Mouse (Mus musculus) cerebellum, adult 11-12 months (tissue): Measurements from ENCODE around the gene Thsd7b.
A peak's percentile ranks its signal among the peaks of the same experiment; 100 is the strongest.
"Not testable (repeated sequence)": the region's sequence is repeated elsewhere in the genome, so short reads cannot be mapped to it uniquely, and the experiment has no call there.

Experiments
- DNase-seq: peaks from one replicate; pipeline ENCODE4 v3.0.0; 2022

Thsd7b gene

GRCm38 (mm10) chr1:129651448-129651847, 378.3 kb downstream of the Thsd7b start:
- not testable (repeated sequence) for DNase-seq

- DNase-seq, result no peak
These were observed 384.9 kb downstream of the Thsd7b start for GRCm38 (mm10) chr1:129658045-129658444.

DNA sequence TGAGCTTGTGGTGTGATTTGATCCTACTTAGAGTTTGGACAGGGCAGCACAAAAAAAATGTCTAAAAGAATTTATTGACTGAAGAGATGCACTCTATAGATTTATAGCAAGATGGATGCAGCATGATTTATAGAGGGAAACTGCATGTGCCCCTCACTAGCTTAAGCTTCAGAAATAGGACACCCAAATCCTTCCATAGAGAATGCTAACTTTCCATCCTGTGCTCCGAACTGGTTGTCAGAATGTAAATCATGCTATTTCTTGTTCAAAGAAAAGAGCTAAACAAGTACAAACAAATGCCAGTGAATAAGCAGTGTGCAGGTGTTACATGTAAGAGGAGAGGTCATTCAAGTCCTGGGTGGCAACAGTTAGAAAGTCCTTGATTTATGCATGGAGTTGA, 402.8 kb downstream of the Thsd7b start:
- no peak for DNase-seq

GRCm38 (mm10) chr1:129678851-129679250, 405.7 kb downstream of the Thsd7b start:
- DNase-seq, result no peak

DNA sequence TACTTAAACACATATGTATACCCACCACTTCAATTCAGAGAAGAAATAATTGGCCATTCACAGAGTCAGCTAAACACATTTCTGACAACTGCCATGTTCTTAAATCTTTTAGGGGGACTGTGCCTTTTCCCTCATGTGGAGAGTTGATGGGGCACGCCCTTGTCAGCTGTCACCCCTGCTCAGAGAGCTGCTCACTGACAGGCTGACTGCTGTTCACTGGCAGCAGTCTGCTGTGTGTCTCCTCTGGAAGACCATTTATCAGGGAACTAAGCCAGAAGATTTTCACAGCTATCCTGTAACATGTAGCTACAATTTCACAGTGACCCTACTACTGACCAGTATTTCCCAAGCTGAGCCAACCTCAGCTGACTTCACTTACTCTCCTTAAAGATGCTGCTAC, 432.6 kb downstream of the Thsd7b start:
- DNase-seq, result no peak

- no peak for DNase-seq
These were observed 439.6 kb downstream of the Thsd7b start for GRCm38 (mm10) chr1:129712706-129713105.

- DNase-seq, result no peak
These were observed 440.5 kb downstream of the Thsd7b start for GRCm38 (mm10) chr1:129713571-129713970.

DNA sequence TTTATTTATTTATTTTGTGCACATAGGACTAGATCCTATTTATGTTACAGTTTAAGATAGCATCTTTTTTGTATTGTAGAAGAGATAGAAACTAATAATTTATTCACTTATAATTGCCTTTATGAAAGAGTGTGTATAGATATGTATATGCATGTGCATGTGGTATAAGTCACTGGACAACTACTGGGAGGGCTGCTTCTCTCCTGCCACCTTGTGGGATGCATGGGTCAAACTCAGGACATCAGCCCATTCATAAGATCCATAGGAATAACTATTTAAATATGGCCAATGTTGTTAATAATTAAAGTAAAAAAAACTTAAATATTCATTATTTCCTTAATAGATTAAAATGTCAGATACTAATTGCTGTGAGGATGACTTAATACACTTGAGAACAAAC, 446.5 kb downstream of the Thsd7b start:
- DNase-seq, result no peak

GRCm38 (mm10) chr1:129731991-129732390, 458.9 kb downstream of the Thsd7b start:
- no peak for DNase-seq

DNA sequence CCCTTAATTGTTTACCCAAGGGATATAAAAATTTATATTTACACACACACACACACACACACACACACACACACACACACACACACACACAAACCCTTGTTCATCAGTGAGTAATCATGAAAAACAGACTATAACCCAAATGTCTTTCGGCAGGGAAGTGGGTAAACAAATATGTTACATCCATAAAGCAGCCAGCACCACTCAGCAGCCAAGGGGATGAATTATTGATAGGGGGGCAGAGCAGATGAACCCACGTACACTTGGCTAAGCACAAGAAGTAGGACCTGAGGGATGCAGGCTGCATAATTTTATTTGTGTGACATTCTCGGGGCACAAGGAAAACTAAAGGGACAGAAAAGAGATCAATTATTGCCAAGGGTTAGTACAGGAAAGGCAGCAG, 474.5 kb downstream of the Thsd7b start:
- DNase-seq, result no peak

DNA sequence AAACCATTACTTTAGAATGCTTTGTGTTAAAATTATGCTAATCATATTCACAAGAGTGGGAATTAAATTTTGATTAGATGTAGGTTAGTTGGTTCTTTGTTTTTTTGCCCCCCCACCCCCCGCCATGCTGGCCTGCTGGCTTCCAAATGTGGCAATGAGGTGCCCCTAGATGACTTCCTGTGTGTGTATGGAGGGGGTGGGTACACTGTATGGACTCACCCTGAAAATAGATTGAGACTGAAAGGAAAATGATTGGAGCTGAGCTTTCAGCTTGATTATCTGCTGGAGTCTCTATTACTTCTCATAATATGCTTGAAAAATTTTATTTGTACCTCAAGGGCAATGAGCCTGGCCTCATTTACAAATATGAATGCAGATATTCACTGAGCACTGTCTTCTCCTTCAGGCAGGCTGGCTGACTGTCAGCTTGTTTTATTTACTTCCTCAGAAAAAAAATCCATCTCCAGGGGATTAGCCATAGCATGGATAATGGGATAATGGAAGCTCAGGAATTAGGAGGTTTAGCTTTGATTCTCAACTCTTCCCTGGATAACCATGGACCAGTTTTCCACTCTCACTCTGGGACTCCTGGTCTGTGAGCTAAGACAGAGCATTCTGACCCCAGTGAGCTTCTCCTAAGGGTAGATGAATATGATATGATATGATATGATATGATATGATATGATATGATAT, 483.6 kb downstream of the Thsd7b start:
- DNase-seq, result no peak

GRCm38 (mm10) chr1:129759003-129759402, 485.9 kb downstream of the Thsd7b start:
- DNase-seq, result no peak

DNA sequence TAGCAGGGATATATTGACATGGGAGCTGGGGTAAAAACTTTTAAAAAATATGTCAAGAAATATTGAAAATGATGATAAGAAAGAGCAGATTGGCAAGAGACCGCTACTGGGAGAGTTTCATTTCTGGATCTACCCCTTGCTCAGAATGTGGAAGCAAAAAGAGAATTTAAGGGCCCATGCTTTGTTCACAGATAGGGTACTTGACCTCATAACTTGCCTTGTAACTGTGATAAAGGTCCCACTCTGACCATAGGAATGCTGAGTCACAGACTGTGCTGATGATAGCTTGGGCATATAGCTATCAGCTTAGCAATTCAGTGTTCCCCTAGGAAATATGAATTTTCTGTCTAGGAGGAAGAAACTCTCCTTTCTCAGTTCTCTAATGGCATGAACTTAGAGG, 488.1 kb downstream of the Thsd7b start:
- DNase-seq, result no peak

GRCm38 (mm10) chr1:129764748-129765147, 491.6 kb downstream of the Thsd7b start:
- no peak for DNase-seq

DNA sequence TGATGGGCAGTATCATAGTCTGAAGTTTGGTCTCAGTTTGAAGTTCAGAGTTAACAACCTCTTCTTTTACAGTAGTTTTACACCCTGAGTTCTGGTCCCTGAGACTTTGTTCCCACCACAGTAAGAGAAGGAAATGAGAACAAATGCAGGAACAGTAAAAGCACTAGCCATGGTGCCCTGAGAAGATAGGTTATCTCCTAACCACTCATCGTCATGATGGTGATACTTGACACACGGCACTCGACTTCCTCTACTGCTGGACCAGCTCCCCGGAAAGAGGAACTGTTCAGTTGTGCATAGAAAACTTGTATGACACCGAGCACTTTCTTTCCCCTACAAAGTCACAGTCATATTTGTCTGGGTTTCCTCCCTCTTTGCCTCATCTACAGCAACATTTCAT, 504.0 kb downstream of the Thsd7b start:
- DNase-seq, result no peak

DNA sequence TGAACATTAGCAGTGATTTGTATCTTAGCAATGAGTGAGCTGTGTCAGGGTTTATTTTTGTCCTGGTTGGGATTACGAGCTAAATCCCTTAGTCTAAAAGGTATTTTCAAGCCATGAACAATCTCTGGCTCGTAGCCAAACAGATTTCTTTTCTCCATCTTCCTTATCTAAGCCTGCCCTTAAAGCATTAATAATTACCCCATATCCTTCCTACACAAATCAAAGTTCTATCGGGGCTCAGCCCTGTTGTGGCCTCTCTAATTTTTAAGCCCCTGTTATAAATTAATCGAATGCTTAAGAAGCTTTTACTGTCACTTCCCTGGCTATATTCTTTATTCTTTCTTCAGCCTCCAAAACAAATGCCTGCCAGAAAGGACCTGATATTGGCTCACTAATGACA, 506.4 kb downstream of the Thsd7b start:
- no peak for DNase-seq

DNA sequence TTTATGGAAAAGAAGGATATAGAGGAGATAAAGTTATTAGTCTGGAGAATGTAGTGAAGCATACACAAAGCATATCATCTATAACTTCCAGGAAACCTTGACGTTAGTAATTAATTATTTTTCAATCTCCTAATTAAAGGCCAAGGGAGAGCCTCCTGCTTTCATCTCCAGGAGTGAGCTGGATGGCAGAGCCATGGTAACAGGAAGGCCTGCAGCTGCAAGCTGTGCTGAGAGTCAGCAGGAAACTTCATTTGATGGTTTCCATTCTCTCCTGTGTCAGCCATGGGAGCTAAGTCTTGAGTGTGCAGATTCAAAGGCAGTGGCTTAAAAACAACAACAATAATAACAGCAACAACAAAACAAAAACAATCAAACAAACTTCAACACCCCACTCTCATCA, 507.5 kb downstream of the Thsd7b start:
- DNase-seq, result no peak

DNA sequence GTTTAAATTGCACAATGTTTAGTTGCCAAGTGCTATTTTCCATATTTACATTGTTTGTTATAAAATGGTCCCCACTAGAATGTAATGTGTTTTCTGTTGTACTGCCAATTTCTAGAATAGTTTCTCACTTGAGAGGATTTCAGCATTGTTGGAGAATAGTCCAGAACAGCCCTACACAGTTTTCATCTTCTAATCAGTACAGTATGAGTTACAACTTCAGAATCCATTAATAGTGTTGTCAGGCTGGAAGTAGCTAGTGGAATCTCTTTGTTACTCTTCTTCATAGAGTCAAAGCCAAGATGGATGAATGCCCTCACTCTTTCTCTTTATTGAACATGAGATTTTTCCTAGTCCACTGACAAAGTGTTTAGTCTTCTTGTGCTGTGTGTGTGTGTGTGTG, 525.4 kb downstream of the Thsd7b start:
- no peak for DNase-seq

DNA sequence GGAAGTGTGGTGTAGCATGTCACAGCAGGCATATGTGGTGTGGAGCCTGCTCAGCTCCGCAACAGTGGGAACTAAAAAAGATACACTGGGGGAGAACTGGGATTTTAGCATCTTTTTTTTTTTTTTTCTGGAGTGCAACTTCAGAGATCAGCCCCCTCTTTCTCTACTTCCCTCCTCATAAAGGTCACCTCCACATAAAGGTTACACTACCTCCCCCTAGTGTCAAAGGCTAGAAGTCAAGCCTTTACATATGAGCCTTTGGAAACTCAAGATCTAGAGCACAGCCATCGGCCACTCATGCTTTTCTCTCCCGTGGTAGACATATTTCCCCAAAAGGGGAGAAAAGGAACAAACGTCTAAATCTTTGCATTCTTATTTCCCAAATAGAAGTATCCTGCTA, 553.8 kb downstream of the Thsd7b start:
- no peak for DNase-seq

- DNase-seq, result no peak
These were observed 564.2 kb downstream of the Thsd7b start for GRCm38 (mm10) chr1:129837324-129837723.

GRCm38 (mm10) chr1:129837776-129838175, 564.7 kb downstream of the Thsd7b start:
- DNase-seq, result no peak

GRCm38 (mm10) chr1:129838486-129838885, 565.4 kb downstream of the Thsd7b start:
- no peak for DNase-seq

DNA sequence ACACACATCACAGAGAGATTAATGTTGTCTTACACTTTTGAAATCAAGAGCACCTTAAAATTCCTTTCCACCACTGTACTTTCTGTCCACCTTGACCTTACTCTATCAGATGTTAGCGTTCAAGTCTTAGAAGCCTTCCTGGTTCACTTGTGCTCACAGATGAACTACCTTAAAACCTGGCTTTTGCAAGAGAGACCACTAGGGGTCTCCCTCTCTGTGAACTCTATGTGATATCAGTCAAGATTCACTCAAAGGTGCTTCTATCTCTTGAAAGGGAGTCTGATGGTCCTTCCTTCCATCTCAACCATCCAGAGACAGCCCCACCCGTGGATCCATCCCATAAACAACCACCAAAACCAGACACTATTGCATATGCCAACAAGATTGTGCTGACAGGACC, 570.3 kb downstream of the Thsd7b start:
- DNase-seq, result no peak

DNA sequence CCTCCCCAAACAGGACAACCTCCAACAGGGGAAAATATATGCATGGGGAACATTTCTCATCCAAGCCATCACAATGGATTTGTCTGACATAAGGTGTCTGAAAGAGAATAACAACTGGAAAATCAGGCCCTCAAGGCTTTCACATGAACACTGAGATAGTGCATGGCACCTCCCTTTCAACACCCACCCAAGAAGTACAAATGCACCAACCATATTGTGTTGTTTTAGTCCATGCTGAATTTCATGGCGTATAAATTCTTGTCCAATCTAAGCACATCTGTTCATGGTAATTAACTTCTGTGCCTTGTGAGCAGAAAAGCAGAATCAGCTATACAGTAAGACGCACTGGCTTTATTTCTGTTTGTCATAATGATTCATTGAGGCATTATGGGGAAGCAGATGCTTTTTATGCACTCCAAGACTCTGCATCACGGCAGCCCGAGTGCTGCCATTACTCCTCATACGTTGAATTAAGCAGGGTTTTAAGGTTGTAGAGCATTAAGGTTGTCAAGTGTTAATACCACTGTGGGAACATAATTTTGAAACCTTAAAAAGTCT, 577.0 kb downstream of the Thsd7b start:
- DNase-seq, result no peak

DNA sequence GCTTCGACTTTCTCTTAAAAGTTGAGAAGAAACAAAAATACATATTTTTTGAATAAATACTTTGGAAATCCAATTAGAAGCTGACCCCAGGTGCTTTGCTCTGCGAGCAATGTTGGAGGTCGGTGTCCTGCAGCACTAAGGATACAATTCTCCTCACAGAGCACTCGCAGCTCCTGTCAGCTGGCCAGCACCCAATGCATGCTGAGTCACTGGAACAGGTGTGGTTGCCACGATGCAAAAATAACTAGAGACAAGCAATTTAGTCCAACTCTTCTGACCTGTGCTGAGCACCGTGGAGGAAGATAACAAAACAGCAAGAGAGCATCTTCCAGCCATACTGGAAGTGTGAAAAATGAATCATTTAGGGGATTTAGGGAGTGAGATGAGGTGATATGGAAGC, 594.6 kb downstream of the Thsd7b start:
- peak; percentile 64 for DNase-seq
